Mouse (Mus musculus) heart, adult 2 months (tissue): ENCODE data around the gene Upp2.

Source experiments
- CTCF ChIP-seq: fragments of 200-600 bp; IDR thresholded peaks from 2 replicates; pipeline ENCODE4 v1.8.1; 2022; ENCODE audit warnings: antibody characterized with exemption, mild to moderate bottlenecking, moderate library complexity
- POLR2A ChIP-seq: fragments of 200-500 bp; IDR thresholded peaks from 2 replicates; pipeline ENCODE4 v1.6.1; 2011; ENCODE audit warnings: mild to moderate bottlenecking, low read depth, low read length, control low read depth; ENCODE audit not compliant: insufficient read depth

DNA sequence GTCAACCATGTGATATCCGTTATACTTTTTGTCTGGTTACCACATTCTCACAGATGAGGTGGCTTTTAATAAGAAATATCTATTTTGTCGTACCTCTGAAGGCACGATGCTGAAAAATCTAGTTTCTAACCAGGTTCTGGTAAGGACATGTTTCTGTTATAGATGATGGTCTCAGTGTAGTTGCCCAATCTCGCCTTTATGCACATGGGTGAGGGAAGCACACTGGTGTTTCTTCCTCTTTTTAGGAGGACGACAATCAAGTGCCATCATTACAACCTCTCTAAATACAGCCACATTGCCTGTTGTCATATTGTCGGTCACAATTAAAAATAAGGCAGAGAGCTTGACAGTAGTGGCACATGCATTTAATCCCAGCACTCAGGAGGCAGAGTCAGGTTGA lies 32.5 kb downstream of the Upp2 start:
- TF ChIP-seq POLR2A (no peak), CTCF (no peak)
